18 mouse cellular contexts compared by ENCODE assay signal in the genomic region with DNA sequence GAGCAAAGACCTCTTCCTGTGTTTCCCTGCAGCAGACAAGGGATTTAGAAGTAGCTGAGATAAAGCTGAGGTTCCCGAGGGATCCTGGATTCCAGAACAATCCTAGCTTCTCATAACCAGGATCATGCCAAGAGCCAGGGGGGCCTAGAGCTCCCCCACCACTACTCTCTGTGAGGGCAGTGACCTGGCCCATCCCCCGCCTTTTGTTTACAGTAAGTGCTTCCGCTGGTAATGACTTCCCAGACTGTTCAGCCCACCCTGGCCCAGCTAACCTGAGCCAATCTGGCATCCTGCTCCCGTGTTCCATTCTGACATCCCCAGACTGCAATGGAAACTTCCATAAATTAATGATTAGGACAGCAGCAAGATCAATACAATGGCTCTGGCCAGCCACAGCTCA.
DNase-seq lines count a peak whose midpoint lies in the region; ATAC-seq and TF ChIP-seq lines count a peak whose summit lies in the region.
"Had no signal": no experiment of that assay in that cellular context is flagged by ENCODE, and none has a peak within 500 bp of the region (broad histone marks: within the 10 kb centered on the region; RNA-seq: fewer than 3 reads in every experiment).

No protein-coding gene starts in this region.

- no peak for TF ChIP-seq CTCF in heart, adult 2 months (IDR thresholded peaks at IDR 0.05)

- H3K27ac ChIP-seq in heart, adult 2 months: no peak overlapping the region
- no peak overlapping the region for H3K27ac ChIP-seq in hindbrain, embryonic 16.5 days (ENCODE audit: low read depth, low read length)
- peak overlapping the region; percentile 35 for H3K27ac ChIP-seq in neural tube, embryonic 13.5 days (replicated peaks)
- H3K27ac ChIP-seq: forebrain, embryonic 12.5 days; heart, embryonic 13.5 days; intestine, embryonic 15.5 days; liver, embryonic 15.5 days; macrophage had no signal

- ATAC-seq in hindbrain, embryonic 16.5 days: no peak
- ATAC-seq in neural tube, embryonic 13.5 days (ENCODE audit: low read depth): peak; percentile 11; the same call in 1 of the 2 replicates
- ATAC-seq: intestine, embryonic 15.5 days had no signal

- H3K9me3 ChIP-seq in hindbrain, embryonic 16.5 days (ENCODE audit: control insufficient read depth, low read length): no peaks in the 10 kb centered on the region
- no peaks in the 10 kb centered on the region for H3K9me3 ChIP-seq in neural tube, embryonic 13.5 days
- H3K9me3 ChIP-seq: forebrain, embryonic 12.5 days; heart, embryonic 13.5 days; intestine, embryonic 15.5 days; liver, embryonic 15.5 days had no signal

- 44% methylated on average over 4 of the region's 4 CpGs for WGBS in heart, adult 2 months
- WGBS in hindbrain, embryonic 16.5 days: 35% methylated on average over 4 of the region's 4 CpGs
- 41% methylated on average over 4 of the region's 4 CpGs for WGBS in neural tube, embryonic 13.5 days

- intact Hi-C loops in heart, adult 2 months (cut with DNase I): loop anchor here (5.0 kb wide), 1 partner anchor 40 kb away; no protein-coding TSS in a partner anchor

- H3K9ac ChIP-seq in heart, adult 2 months (ENCODE audit: low read depth, low read length): no peak overlapping the region
- peak overlapping the region; percentile 15; the same call in 1 of the 2 replicates for H3K9ac ChIP-seq in hindbrain, embryonic 16.5 days (ENCODE audit: low read depth, low read length)
- H3K9ac ChIP-seq in neural tube, embryonic 13.5 days: no peak overlapping the region
- H3K9ac ChIP-seq: forebrain, embryonic 12.5 days; heart, embryonic 13.5 days; intestine, embryonic 15.5 days; liver, embryonic 15.5 days had no signal

- no peak overlapping the region for H3K4me2 ChIP-seq in hindbrain, embryonic 16.5 days (ENCODE audit: low read length)
- H3K4me2 ChIP-seq in neural tube, embryonic 13.5 days: no peak overlapping the region
- H3K4me2 ChIP-seq: forebrain, embryonic 12.5 days; heart, embryonic 13.5 days; intestine, embryonic 15.5 days; liver, embryonic 15.5 days had no signal

- DNase-seq in heart, postnatal 4 days: peak; percentile 36
- DNase-seq in heart, adult 2 months: no peak
- DNase-seq in lung, postnatal 10 days: peak; percentile 55
- no peak for DNase-seq in lung, postnatal 14 days
- no peak for DNase-seq in left cerebral cortex, adult 11 months (ENCODE audit: low spot score)
- no peak for DNase-seq in frontal cortex, adult 2 months (ENCODE audit: extremely low spot score in 1 of 2, low spot score in 1 of 2)
- DNase-seq: adrenal gland, postnatal 10 days; cerebellum, adult 9-11 months; spleen, adult 18-20 months; thymus, postnatal 25 days had no signal

- no peaks in the 10 kb centered on the region for H3K79me2 ChIP-seq in heart, adult 2 months (replicated peaks; ENCODE audit: control insufficient read depth, insufficient read depth, low read length)

- no peak for TF ChIP-seq POLR2A in heart, adult 2 months (IDR thresholded peaks at IDR 0.05; ENCODE audit: insufficient read depth, low read depth, low read length)

- H3K4me3 ChIP-seq in heart, adult 2 months: no peak overlapping the region
- H3K4me3 ChIP-seq in hindbrain, embryonic 16.5 days (ENCODE audit: low read length): no peak overlapping the region
- H3K4me3 ChIP-seq in neural tube, embryonic 13.5 days: no peak overlapping the region
- H3K4me3 ChIP-seq: forebrain, embryonic 12.5 days; heart, embryonic 13.5 days; intestine, embryonic 15.5 days; liver, embryonic 15.5 days; myocyte had no signal

- peaks cover 9% of the 10 kb centered on the region for H3K4me1 ChIP-seq in heart, adult 2 months (ENCODE audit: control insufficient read depth, insufficient read depth, low read length)
- peaks cover 14% of the 10 kb centered on the region for H3K4me1 ChIP-seq in hindbrain, embryonic 16.5 days (ENCODE audit: control insufficient read depth, insufficient read depth, low read depth, low read length)
- peaks cover 59% of the 10 kb centered on the region for H3K4me1 ChIP-seq in neural tube, embryonic 13.5 days (replicated peaks)
- H3K4me1 ChIP-seq: liver, embryonic 15.5 days had no signal

- H3K27me3 ChIP-seq in heart, adult 2 months (ENCODE audit: control insufficient read depth, insufficient read depth, low read length): no peaks in the 10 kb centered on the region
- H3K27me3 ChIP-seq in hindbrain, embryonic 16.5 days (replicated peaks; ENCODE audit: control insufficient read depth, insufficient read depth, low read length): no peaks in the 10 kb centered on the region
- no peaks in the 10 kb centered on the region for H3K27me3 ChIP-seq in neural tube, embryonic 13.5 days
- H3K27me3 ChIP-seq: intestine, embryonic 15.5 days had no signal

- no peaks in the 10 kb centered on the region for H3K36me3 ChIP-seq in heart, adult 2 months (ENCODE audit: control insufficient read depth, insufficient read depth, low read length)
- H3K36me3 ChIP-seq in hindbrain, embryonic 16.5 days (ENCODE audit: control insufficient read depth, insufficient read depth, low read length): no peaks in the 10 kb centered on the region
- no peaks in the 10 kb centered on the region for H3K36me3 ChIP-seq in neural tube, embryonic 13.5 days
- H3K36me3 ChIP-seq: forebrain, embryonic 12.5 days; heart, embryonic 13.5 days; intestine, embryonic 15.5 days; liver, embryonic 15.5 days had no signal

- no peak for TF ChIP-seq EP300 in heart, adult 2 months (IDR thresholded peaks at IDR 0.05; ENCODE audit: insufficient read depth, low read depth, low read length)

Comparison
In these comparisons a context has a peak if more than half of its experiments do, and no peak if none do; other contexts are left out.
1. DNase-seq: peak in heart, postnatal 4 days (single experiment) and lung, postnatal 10 days (single experiment); none in heart, adult 2 months (0 of 2), lung, postnatal 14 days (single experiment), left cerebral cortex, adult 11 months (single experiment) and frontal cortex, adult 2 months (0 of 2).